Mouse (Mus musculus) testis, adult 2 months (tissue): ENCODE measurements around the gene P2ry14. TPM values are rescaled to one million over a fixed set of nuclear protein-coding genes. Genes with fewer than 3 reads are reported as not detected.

ENCODE experiments used
- H3K27ac ChIP-seq: fragments of 200-500 bp; 2 replicates; pipeline ENCODE4 v1.5.1; 2012; ENCODE audit warnings: low read depth, low read length; ENCODE audit not compliant: control insufficient read depth, insufficient read depth
- H3K27me3 ChIP-seq: fragments of 200-500 bp; 2 replicates; pipeline ENCODE4 v1.6.1; 2012; ENCODE audit warnings: mild to moderate bottlenecking, low read length, moderate library complexity; ENCODE audit not compliant: control insufficient read depth, insufficient read depth
- H3K36me3 ChIP-seq: fragments of 200-500 bp; 2 replicates; pipeline ENCODE4 v1.6.1; 2012; ENCODE audit warnings: mild to moderate bottlenecking, low read length; ENCODE audit not compliant: control insufficient read depth, insufficient read depth
- H3K4me1 ChIP-seq: fragments of 200-500 bp; 2 replicates; pipeline ENCODE4 v1.6.1; 2012; ENCODE audit warnings: low read length; ENCODE audit not compliant: control insufficient read depth, insufficient read depth
- H3K4me3 ChIP-seq: fragments of 200-500 bp; 2 replicates; pipeline ENCODE4 v1.5.1; 2012; ENCODE audit warnings: low read depth, mild to moderate bottlenecking, low read length, moderate library complexity, mixed read lengths; ENCODE audit not compliant: control insufficient read depth
- CTCF ChIP-seq: fragments of 200-500 bp; IDR thresholded peaks from 2 replicates; pipeline ENCODE4 v1.5.1; 2012; ENCODE audit warnings: low read depth, mild to moderate bottlenecking, inconsistent platforms, low read length, moderate library complexity; ENCODE audit not compliant: control insufficient read depth, insufficient read depth, insufficient replicate concordance
- POLR2A ChIP-seq: fragments of 200-500 bp; IDR thresholded peaks from 2 replicates; pipeline ENCODE4 v1.6.1; 2012; ENCODE audit warnings: low read depth, mild to moderate bottlenecking, inconsistent platforms, low read length, moderate library complexity; ENCODE audit not compliant: control insufficient read depth
- polyA plus RNA-seq: library from polyadenylated mRNA; depleted of rRNA; stranded (reverse); fragments of >200 nt; gene quantifications from 2 replicates; pipeline ENCODE4 v1.2.3, GENCODE M21; 2012

The P2ry14 gene
- polyA plus RNA-seq, 1 experiment, result 0.67 TPM

DNA sequence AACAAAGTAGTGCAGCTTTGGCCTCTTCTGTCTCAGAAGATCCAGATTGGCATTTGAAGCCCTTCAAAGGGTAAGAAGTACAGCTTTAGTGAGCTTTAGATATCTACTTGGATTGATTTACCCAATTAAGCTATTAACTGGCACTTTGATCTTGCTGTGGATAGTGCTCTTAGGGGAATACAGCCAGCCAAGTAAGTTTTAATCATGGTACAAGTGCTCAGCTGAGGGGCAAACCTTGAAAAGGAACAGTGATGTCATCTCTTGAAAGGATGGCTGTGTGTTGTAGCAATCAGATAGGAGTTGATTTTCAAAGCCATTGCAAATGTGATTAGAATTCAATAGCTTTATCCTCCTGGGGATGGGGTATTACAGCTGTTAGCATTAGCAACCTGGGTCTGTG lies 28.7 kb upstream of the P2ry14 start:
- Histone ChIP-seq H3K4me3 (no peak overlapping the region), H3K27me3 (no peaks in the 10 kb centered on the region), H3K27ac (no peak overlapping the region), H3K4me1 (no peaks in the 10 kb centered on the region; the same call in 1 of the 2 replicates), H3K36me3 (no peaks in the 10 kb centered on the region)
- TF ChIP-seq POLR2A (no peak), CTCF (no peak)

DNA sequence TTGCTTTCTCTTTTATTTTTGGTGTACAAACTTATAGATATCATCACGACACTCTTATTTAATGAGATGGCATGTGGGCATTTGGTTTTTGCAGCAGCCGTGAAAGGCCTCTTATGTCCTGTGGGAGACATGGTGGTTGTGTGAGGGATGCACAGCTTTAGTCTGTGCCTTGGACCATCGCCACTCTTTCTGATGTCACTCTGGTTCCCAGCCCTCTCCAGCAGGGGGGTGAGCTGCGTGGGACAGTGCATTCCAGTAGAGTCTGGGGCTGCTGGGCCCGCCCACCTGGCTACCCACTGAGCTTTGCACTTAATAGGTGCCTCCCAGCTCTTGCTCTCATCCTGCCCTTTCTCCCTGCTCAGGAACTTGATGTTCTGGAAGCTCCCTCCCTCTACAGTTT lies 27.7 kb upstream of the P2ry14 start:
- Histone ChIP-seq H3K27ac (no peak overlapping the region), H3K36me3 (no peaks in the 10 kb centered on the region), H3K27me3 (no peaks in the 10 kb centered on the region), H3K4me1 (no peaks in the 10 kb centered on the region; the same call in 1 of the 2 replicates), H3K4me3 (no peak overlapping the region)
- TF ChIP-seq POLR2A (no peak), CTCF (no peak)

DNA sequence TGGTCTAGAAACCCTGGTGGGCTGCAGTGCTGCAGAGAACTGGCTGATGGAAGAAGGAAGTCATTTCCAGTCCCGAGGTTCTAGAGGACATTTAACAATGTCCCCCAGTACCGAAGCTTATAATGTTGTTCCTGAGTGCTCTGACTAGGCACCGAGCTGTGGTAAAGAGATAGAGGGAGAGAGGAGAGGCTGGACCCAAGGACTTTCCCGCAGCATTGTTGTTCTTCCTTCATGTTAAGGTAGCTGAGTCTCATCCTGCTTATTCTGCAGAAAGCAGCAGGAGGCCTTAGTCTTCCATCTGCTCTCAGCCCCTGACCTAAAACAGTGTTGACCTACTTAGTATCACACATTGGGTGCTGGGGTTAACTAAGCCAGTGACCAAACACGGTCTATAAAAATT lies 23.5 kb upstream of the P2ry14 start:
- no peaks in the 10 kb centered on the region for H3K27me3 ChIP-seq
- no peak overlapping the region for H3K4me3 ChIP-seq
- no peak overlapping the region for H3K27ac ChIP-seq
- H3K4me1 ChIP-seq, result no peaks in the 10 kb centered on the region; the same call in 1 of the 2 replicates
- no peaks in the 10 kb centered on the region for H3K36me3 ChIP-seq
- no peak for TF ChIP-seq POLR2A
- no peak for TF ChIP-seq CTCF

DNA sequence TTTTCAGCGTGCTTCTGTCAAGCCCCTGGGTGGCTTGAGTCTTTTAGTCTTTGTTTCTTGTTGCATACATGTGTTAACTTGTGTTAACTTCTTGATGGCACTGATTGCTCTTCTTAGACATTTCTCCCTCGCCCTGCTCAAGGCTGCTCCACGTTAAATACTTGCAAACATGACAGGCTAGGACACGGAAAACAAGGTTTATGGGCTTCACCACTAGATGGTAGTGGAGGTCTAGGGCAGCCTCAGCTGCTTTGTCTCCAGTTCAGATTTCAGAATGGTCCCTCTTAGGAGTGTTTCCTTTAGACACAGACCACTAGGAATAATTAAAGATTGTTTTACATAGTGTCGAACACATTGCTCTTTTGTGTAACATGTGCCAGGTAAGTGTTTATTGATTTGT lies 21.8 kb upstream of the P2ry14 start:
- Histone ChIP-seq H3K4me1 (no peaks in the 10 kb centered on the region), H3K27ac (no peak overlapping the region), H3K4me3 (no peak overlapping the region), H3K36me3 (no peaks in the 10 kb centered on the region), H3K27me3 (no peaks in the 10 kb centered on the region)
- TF ChIP-seq CTCF, result no peak
- no peak for TF ChIP-seq POLR2A

DNA sequence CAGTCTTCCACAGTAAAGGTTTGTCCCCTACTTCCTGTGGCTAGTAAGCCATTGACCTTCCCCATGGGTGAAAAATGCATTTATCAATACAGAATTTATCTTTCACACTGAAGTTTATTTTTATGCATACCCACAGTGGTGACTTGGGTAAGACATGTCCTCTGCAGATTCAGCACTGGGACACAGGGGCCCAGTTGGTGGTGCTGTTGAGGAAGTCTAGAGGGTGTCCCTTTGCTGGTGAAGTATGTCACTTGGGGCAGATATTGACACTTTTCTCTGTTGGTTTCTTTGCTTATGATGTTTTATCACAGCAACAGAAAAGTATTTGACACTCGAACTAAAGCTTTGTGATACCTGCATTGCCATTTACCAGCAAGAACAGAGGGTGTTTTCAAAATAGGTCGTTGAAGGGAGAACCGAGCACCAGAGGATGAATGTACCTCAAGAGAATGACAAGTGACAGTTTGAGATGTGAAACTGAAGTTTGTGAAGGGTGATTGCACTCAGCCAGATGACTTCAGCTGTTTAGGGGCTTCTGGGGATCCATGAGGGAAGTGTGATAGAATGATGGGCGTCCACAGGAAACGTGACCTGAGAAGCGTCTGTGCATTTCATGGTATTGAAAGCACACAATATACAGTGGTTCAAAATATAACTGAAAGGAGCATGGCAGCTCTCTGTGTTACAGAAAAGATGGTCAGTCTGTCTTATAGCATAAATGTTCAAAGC lies 21.2 kb upstream of the P2ry14 start:
- no peak for TF ChIP-seq CTCF
- Histone ChIP-seq H3K4me3 (no peak overlapping the region), H3K4me1 (no peaks in the 10 kb centered on the region), H3K36me3 (no peaks in the 10 kb centered on the region), H3K27ac (no peak overlapping the region), H3K27me3 (no peaks in the 10 kb centered on the region)

GRCm38 (mm10) chr3:59169921-59170627 lies 16.7 kb upstream of the P2ry14 start:
- Histone ChIP-seq H3K4me1 (no peaks in the 10 kb centered on the region), H3K27ac (no peak overlapping the region), H3K4me3 (no peak overlapping the region), H3K36me3 (no peaks in the 10 kb centered on the region), H3K27me3 (no peaks in the 10 kb centered on the region)
- TF ChIP-seq CTCF (no peak), POLR2A (no peak)

- TF ChIP-seq CTCF, result no peak
- TF ChIP-seq POLR2A, result no peak
- Histone ChIP-seq H3K4me1 (no peaks in the 10 kb centered on the region), H3K36me3 (no peaks in the 10 kb centered on the region), H3K27me3 (no peaks in the 10 kb centered on the region), H3K27ac (no peak overlapping the region), H3K4me3 (no peak overlapping the region)
These were observed 15.8 kb upstream of the P2ry14 start for GRCm38 (mm10) chr3:59169215-59169614.
